12 mouse cellular contexts compared by ENCODE assay signal in the genomic region with DNA sequence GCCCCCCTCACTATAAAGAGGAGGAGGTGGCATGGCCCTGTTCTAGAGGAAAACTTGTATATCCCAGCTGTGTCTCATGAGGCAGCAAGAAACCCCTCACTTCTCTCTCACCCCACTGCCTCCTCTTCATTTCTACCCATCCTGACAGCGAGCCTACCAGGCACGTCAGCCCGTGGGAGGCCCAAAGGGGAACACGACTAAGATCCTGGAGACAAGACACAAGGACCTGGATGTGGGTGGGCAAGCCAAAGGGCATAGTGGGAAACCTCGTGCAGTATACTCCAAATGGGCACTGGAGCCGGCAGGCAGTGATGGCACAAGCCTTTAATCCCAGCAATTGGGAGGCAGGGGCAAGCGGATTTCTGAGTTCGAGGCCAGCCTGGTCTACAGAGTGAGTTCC. TPM values are rescaled to one million over a fixed set of nuclear protein-coding genes. Genes with fewer than 3 reads are reported as not detected.
DNase-seq lines count a peak whose midpoint lies in the region; ATAC-seq and TF ChIP-seq lines count a peak whose summit lies in the region.
"Had no signal": no experiment of that assay in that cellular context is flagged by ENCODE, and none has a peak within 500 bp of the region (broad histone marks: within the 10 kb centered on the region; RNA-seq: fewer than 3 reads in every experiment).

No protein-coding gene starts in this region.

- H3K4me2 ChIP-seq in heart, embryonic 15.5 days = peak overlapping the region; percentile 99; the same call in 1 of the 2 replicates

- H3K27me3 ChIP-seq in heart, embryonic 15.5 days = peaks cover 23% of the 10 kb centered on the region
- no peaks in the 10 kb centered on the region for H3K27me3 ChIP-seq in MEL (ENCODE audit: control insufficient read depth in 1 of 2, insufficient read depth in 2 of 2, low read length in 2 of 2)

- TF ChIP-seq CTCF in left cerebral cortex, adult 2 months (IDR thresholded peaks at IDR 0.05) = no peak
- TF ChIP-seq CTCF in MEL (IDR thresholded peaks at IDR 0.05 in 2 of 3, conservative IDR thresholded peaks at IDR 0.05 in 1 of 3; ENCODE audit: control insufficient read depth in 1 of 3, insufficient read depth in 1 of 3, low read depth in 2 of 3, low read length in 3 of 3, poor library complexity in 1 of 3, severe bottlenecking in 1 of 3) = no peak

- WGBS in heart, embryonic 15.5 days = 38% methylated on average over 8 of the region's 8 CpGs

- no peak for TF ChIP-seq EP300 in MEL (IDR thresholded peaks at IDR 0.05; ENCODE audit: low read depth in 1 of 2, low read length in 2 of 2)

- H3K9ac ChIP-seq in heart, embryonic 15.5 days = no peak overlapping the region
- H3K9ac ChIP-seq in MEL (ENCODE audit: control insufficient read depth, low read depth, low read length, poor library complexity, severe bottlenecking) = peak overlapping the region; percentile 68
- H3K9ac ChIP-seq: liver, embryonic 12.5 days had no signal

- intact Hi-C loops in heart, postnatal 36 days (cut with DNase I) = no loop called here
- intact Hi-C loops in left cerebral cortex, adult 2 months (cut with DNase I) = loop anchor here (5.0 kb wide), 1 partner anchor 79 kb away; no protein-coding TSS in a partner anchor
- intact Hi-C loops in left cerebral cortex, postnatal 4 days (cut with DNase I) = no loop called here

- TF ChIP-seq POLR2A in MEL (IDR thresholded peaks at IDR 0.05; ENCODE audit: control insufficient read depth in 1 of 2, insufficient read depth in 1 of 2, low read depth in 1 of 2, low read length in 2 of 2, poor library complexity in 1 of 2) = no peak

- no peak for TF ChIP-seq RAD21 in MEL (IDR thresholded peaks at IDR 0.05; ENCODE audit: low read depth, low read length)

- H3K4me1 ChIP-seq in heart, embryonic 15.5 days (replicated peaks) = peaks cover 34% of the 10 kb centered on the region
- peaks cover 3 to 45% of the 10 kb centered on the region in 2 experiments; a peak in 3 of 4 replicates for H3K4me1 ChIP-seq in MEL (ENCODE audit: control insufficient read depth in 1 of 2, insufficient read depth in 2 of 2, low read length in 2 of 2)

- peaks cover 29% of the 10 kb centered on the region for H3K79me2 ChIP-seq in MEL (ENCODE audit: control insufficient read depth, insufficient read depth, low read length, poor library complexity)

- H3K4me3 ChIP-seq in heart, embryonic 15.5 days = no peak overlapping the region; the same call in 1 of the 2 replicates
- peak overlapping the region; percentile 88 for H3K4me3 ChIP-seq in left cerebral cortex, adult 2 months
- H3K4me3 ChIP-seq in MEL (ENCODE audit: control insufficient read depth in 1 of 2, insufficient read depth in 1 of 2, low read depth in 2 of 2, low read length in 2 of 2) = peak overlapping the region; percentile 66 to 87

- no peaks in the 10 kb centered on the region for H3K36me3 ChIP-seq in heart, embryonic 15.5 days
- H3K36me3 ChIP-seq in MEL (ENCODE audit: control insufficient read depth in 1 of 2, insufficient read depth in 2 of 2, low read length in 2 of 2) = peaks cover 0 to 36% of the 10 kb centered on the region in 2 experiments; a peak in 2 of 4 replicates
- H3K36me3 ChIP-seq: embryonic facial prominence, embryonic 13.5 days; liver, embryonic 12.5 days had no signal

- no peaks in the 10 kb centered on the region for H3K9me3 ChIP-seq in heart, embryonic 15.5 days (replicated peaks)
- H3K9me3 ChIP-seq in MEL (replicated peaks; ENCODE audit: insufficient read depth, low read length) = no peaks in the 10 kb centered on the region
- H3K9me3 ChIP-seq: embryonic facial prominence, embryonic 13.5 days; liver, embryonic 12.5 days had no signal

- no peak for ATAC-seq in heart, embryonic 15.5 days (replicated peaks; ENCODE audit: insufficient number of reproducible peaks, insufficient read depth, low FRiP score, low read depth)
- ATAC-seq: liver, embryonic 12.5 days had no signal

- no peak for DNase-seq in heart, postnatal 36 days
- no peak for DNase-seq in left cerebral cortex, adult 2 months (ENCODE audit: extremely low spot score in 1 of 2, low spot score in 2 of 2)
- no peak for DNase-seq in left cerebral cortex, postnatal 4 days
- DNase-seq in A20 (ENCODE audit: low read depth, low spot score) (peak; percentile 46), MEL (ENCODE audit: low read depth, low spot score) (peak; percentile 54)
- DNase-seq in urinary bladder, postnatal 25 days (ENCODE audit: low spot score) = no peak
- no peak for DNase-seq in adrenal gland, adult 2 months
- DNase-seq: adrenal gland, adult 8-10 months; cerebellum, adult 9-11 months had no signal

- no peak overlapping the region for H3K27ac ChIP-seq in heart, embryonic 15.5 days
- H3K27ac ChIP-seq in left cerebral cortex, adult 2 months = peak overlapping the region; percentile 96
- H3K27ac ChIP-seq in MEL (ENCODE audit: control insufficient read depth, low read depth, low read length) = peak overlapping the region; percentile 64; the same call in 1 of the 2 replicates
- H3K27ac ChIP-seq: embryonic facial prominence, embryonic 13.5 days; liver, embryonic 12.5 days had no signal

TF ChIP-seq in MEL, 35 proteins besides CTCF, POLR2A, EP300 and RAD21:
- no peak for TF ChIP-seq TCF12 (IDR thresholded peaks at IDR 0.05; ENCODE audit: low read depth, low read length)
- no peak for TF ChIP-seq SMC3 (IDR thresholded peaks at IDR 0.05; ENCODE audit: low read depth, low read length)
- TF ChIP-seq MYC (IDR thresholded peaks at IDR 0.05; ENCODE audit: low read depth, low read length) = no peak
- TF ChIP-seq MEF2A (IDR thresholded peaks at IDR 0.05; ENCODE audit: extremely low read depth, insufficient replicate concordance, low read depth, low read length, poor library complexity, severe bottlenecking) = no peak
- TF ChIP-seq ZC3H11A (IDR thresholded peaks at IDR 0.05; ENCODE audit: low read depth, low read length) = no peak
- no peak for TF ChIP-seq MXI1 (IDR thresholded peaks at IDR 0.05; ENCODE audit: low read depth, low read length)
- TF ChIP-seq POLR2AphosphoS5 (IDR thresholded peaks at IDR 0.05; ENCODE audit: borderline replicate concordance, low read depth, low read length) = no peak
- TF ChIP-seq HCFC1 (IDR thresholded peaks at IDR 0.05; ENCODE audit: low read depth, low read length) = no peak
- TF ChIP-seq MAZ (IDR thresholded peaks at IDR 0.05; ENCODE audit: low read depth, low read length) = no peak
- no peak for TF ChIP-seq MAX (IDR thresholded peaks at IDR 0.05; ENCODE audit: low read length)
- no peak for TF ChIP-seq MAFK (IDR thresholded peaks at IDR 0.05; ENCODE audit: borderline replicate concordance, low read depth, low read length)
- no peak for TF ChIP-seq CHD1 (IDR thresholded peaks at IDR 0.05; ENCODE audit: low read depth, low read length)
- TF ChIP-seq SIN3A (IDR thresholded peaks at IDR 0.05; ENCODE audit: low read length) = no peak
- no peak for TF ChIP-seq POLR2AphosphoS2 (IDR thresholded peaks at IDR 0.05; ENCODE audit: low read length)
- TF ChIP-seq GABPA (IDR thresholded peaks at IDR 0.05; ENCODE audit: low read depth, low read length) = no peak
- no peak for TF ChIP-seq ETS1 (IDR thresholded peaks at IDR 0.05; ENCODE audit: low read depth, low read length)

RNA-seq across cellular contexts. Expression of a gene that starts 1.0 kb away (rescaled TPM):
- 3.5 and 4.3 TPM in 2 replicates for polyA plus RNA-seq in heart, embryonic 15.5 days (2015; fragmentation: Nextera tagmentation; extraction: Ambion mirVana)
- 10 to 100 TPM; 22.9 to 32.0 TPM for total RNA-seq in heart, postnatal 36 days (2021)
- 10 to 100 TPM; 79.6 to 93.7 TPM for total RNA-seq in left cerebral cortex, adult 2 months (2021)
- 1 to 10 TPM; 1.2 to 1.3 TPM for total RNA-seq in left cerebral cortex, postnatal 4 days (2021)
- 12.0 and 16.1 TPM in 2 replicates for total RNA-seq in MEL (2012; rRNA removed)
- polyA plus RNA-seq in MEL (2012; ENCODE audit: insufficient read depth in 1 of 2, insufficient read length in 2 of 2, low read depth in 1 of 2, low replicate concordance in 2 of 2, missing spikeins in 1 of 2) = 10 to 100 TPM in 1 of 2 experiments, not detected in 1; 11.1 TPM
- total RNA-seq in adrenal gland, adult 2 months (2021) = 1 to 10 TPM; 1.1 to 1.9 TPM
- polyA plus RNA-seq in adrenal gland, adult 2 months (2012; rRNA removed) = 1.5 and 1.9 TPM in 2 replicates

Comparison
In these comparisons a context has a peak if more than half of its experiments do, and no peak if none do; other contexts are left out.
1. DNase-seq: peak in A20 (single experiment) and MEL (single experiment); none in heart, postnatal 36 days (0 of 2), left cerebral cortex, adult 2 months (0 of 2), left cerebral cortex, postnatal 4 days (single experiment), urinary bladder, postnatal 25 days (single experiment) and adrenal gland, adult 2 months (single experiment).